Mouse (Mus musculus): Measurements from ENCODE around the gene 4930579F01Rik.

- TF ChIP-seq CTCF (IDR thresholded peaks at IDR 0.05; ENCODE audit: low read depth) (no peak), EP300 (IDR thresholded peaks at IDR 0.05; ENCODE audit: low read depth) (no peak)
These were observed 11.6 kb downstream of the 4930579F01Rik start for GRCm38 (mm10) chr3:138182019-138182418.
